Mouse (Mus musculus) heart, postnatal 14 days (tissue): ENCODE data around the gene Aknad1. TPM values are rescaled to one million over a fixed set of nuclear protein-coding genes. Genes with fewer than 3 reads are reported as not detected.

Source experiments
- DNase-seq, 2 experiments: peaks; one replicate each; pipeline ENCODE4 v3.0.0; 2021 to 2022
- intact Hi-C: fragments of 180-260 bp; cut with DNase I; formaldehyde crosslinking; loops from one replicate; pipeline ENCODE4 v1.15.1; 2025
- long read RNA-seq, 2 experiments: library from polyadenylated mRNA; stranded (forward); transcript quantifications; one replicate each; pipeline ENCODE4 v2.0.0; 2021
- total RNA-seq, 2 experiments: library from RNA; stranded (reverse); gene quantifications; 2 replicates each; pipeline ENCODE4 v1.2.3; 2021

Aknad1 gene
- total RNA-seq = under 1 TPM in 1 of 2 experiments, not detected in 1; 0.07 TPM
- long read RNA-seq, experiment 1 = 0 reads
- long read RNA-seq, experiment 2 = 0 reads

DNA sequence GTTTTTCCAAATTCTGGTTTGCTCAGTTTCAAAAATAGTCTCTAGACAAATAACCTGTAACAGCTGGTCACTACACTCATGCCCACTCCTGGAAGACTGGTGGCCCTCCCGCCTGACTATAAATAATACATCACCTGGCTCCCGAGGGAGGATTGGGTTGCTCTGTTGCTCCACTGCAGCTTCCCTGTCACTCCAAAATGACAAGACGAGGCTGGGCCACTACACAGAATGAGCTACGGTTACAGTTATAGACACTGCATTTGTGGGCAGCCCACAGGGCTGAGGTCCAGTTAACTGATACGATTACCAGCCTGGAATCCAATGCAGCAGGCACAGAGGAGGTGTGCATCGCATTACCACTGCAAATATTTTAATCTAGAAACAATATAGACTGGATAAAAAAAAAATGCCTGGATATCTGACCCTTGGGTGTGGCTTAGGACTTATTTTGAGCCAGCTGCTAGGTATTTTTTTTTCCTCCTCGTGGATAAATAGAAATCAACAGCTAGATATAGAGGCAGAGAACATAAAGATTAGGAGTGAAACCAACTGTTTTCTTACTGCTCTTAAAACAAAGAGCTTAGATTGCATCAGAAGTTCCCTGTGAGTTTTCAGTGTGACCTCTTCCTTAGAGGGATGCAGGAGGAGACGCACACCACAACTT is at the start of gene Aknad1:
TSS of gene Aknad1 (plus strand) at position 614 of the 664 bp plus-strand sequence.
- DNase-seq = no peak
- intact Hi-C loops = no loop called here

DNA sequence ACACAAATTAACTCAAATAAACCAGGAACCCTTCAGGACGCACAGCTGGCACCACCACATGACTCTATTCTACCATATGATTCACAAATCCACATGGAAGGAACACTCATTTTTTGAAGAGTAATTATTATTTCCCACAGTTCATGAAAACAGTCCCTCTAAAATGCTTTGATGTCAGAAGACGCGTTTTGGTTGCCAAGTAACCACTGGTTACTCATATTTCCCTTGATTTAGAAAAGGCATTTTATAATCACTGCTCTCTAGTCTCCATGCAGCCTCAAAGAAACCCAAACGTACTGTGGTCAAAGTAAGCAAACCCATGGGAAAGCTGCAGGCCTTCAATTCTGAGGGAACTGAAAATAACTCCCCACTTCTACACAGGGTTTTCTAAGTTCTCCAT is 49.5 kb upstream of the Aknad1 start:
- DNase-seq = no peak
- intact Hi-C loops = no loop called here

DNA sequence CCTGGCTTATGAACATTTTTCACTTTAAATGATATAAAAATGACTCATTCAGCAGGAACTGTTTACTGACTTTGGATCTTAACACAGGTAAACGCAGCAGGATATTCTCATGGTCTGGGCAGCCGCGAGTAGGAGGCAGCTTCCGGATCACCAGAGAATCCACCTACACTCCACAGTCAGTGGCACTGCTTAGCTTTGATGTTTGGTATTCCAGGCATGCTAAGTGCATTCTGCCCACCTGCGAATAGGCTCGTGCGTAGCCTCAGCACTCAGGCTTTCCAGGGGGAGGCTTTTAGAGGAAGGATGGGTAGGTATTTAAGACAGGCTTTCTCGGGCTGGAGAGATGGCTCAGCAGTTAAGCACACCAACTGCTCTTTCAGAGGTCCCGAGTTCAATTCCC is 45.1 kb upstream of the Aknad1 start:
- DNase-seq = no peak
- intact Hi-C loops = no loop called here

DNA sequence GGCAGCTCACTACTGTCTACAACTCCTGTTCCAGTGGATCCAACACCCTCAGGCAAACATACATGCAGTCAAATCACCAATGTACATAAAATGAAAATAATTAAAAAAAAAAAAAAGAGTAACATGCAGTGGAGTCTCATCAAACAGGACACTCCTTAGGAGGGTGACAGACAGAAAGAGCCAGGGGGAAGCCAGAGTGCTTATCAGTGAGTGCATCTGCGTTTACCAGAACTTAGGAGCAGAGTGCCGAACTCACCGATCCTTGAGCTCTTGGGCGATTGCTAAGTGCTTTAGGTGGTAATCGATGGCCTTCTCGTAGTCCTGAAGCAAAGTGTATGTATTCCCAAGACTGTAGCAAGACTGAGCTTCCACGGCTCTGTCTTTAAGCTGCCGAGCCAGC is 40.8 kb upstream of the Aknad1 start:
- intact Hi-C loops = no loop called here

DNA sequence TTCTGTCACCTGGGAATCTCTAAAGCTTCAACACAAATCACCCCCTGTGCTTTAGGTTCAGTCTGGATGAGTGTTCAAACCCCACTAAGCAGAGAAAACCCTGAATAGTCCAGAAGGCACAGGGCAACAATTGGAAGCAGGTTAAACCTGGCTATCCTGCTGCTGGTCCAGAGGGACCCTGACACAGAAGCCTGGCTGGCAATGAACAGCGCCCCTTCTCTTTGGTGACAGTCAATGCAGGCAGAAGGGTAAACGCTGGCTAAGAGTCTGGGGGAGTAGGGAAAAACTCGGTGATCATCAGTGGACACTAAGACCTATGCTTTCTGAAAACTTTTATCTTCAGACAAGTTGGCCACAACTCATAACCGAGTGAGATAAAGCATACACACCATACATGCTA is 39.7 kb upstream of the Aknad1 start:
- intact Hi-C loops = loop anchor here (1.0 kb wide), 1 partner anchor 71 kb away; no protein-coding TSS in a partner anchor

More for the DNA sequence above, 40.8 kb upstream of the Aknad1 start:
- DNase-seq = no peak

DNA sequence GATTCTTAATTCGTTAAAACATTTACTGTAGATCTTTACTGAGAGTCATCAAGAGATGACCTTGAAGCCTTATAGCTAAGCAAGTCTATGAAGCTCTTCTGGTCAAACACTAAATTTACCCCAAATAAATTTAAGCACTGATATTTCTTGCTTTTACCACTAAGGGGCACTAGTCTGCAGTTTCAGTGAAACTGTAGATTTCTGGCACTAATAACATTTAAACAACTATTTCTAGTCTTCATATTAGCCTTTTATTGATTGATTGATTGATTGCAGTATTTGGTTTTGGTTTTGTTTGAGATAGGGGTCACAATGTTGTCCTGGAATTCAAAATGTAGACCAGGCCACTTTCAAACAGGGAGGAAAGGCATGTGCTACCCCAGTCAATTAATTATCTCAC is 38.2 kb upstream of the Aknad1 start:
- intact Hi-C loops = no loop called here
- no peak for DNase-seq

More for the DNA sequence above, 39.7 kb upstream of the Aknad1 start:
- DNase-seq = no peak

DNA sequence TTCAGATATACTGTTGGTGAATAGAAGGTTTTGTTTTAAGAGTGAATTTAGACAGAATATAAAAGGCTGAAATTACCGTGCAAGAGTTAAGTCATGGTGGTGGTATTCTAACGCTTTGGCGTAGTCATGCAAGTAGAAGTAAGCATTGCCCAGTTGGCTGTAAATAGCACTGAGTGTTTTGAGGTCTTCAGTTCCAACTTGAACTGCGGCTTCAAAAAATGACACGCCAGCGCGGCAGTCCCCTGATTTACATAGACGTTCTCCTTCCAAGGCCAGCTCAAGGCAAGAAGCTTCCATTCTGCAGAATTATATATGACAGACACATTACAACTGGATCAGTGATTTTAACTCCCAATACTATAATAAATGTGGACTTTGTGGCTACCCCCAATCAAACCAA is 36.7 kb upstream of the Aknad1 start:
- no peak for DNase-seq
- intact Hi-C loops = no loop called here

DNA sequence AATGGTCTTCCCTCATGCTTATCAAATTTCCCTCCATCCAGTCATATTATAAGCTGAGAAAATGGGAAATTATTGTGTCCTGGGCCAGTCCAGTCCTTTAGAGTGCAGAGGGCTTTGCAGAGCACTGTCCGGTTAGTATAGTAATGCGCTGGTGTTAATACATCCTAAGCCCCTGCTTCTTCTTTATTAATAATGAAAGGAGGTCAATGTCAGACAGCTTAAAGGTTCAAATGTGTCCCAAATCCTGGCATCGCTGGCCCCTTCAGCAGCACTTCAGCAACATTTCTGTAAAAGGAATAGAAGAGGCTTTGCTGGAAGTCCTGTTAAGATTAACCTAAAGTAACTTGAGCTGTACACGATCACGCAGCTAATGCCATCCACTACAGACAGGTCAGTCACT is 28.2 kb upstream of the Aknad1 start:
- intact Hi-C loops = no loop called here
- DNase-seq = no peak

DNA sequence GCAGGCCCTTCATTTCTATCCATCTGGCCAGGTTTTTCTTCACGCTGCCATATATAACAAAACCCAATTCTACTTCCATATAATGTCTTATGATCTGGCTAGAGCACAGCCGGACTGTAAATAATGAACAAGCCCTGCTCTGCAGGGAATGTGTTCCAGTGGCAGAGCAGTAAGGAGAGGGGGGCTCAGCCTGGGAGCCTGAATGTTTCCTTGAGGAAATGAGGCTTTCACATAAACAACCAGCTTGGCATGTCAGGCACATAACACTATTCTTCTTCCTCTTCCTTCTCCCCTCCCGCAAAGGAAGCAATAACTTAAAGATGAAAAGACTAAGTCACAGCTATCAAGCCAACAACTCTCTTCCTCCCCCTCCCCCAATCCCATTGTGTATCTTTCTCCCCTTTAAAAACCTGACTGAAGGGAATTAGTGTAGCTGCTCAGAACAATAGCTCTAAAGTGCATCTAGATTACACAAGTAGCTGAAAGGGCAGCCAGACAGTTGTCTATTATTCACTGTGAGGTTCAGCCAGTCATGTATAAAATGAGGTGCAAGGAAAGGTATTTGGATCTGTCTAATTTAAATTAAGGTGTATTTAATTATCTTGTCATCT is 26.3 kb upstream of the Aknad1 start:
- DNase-seq = no peak
- intact Hi-C loops = no loop called here

DNA sequence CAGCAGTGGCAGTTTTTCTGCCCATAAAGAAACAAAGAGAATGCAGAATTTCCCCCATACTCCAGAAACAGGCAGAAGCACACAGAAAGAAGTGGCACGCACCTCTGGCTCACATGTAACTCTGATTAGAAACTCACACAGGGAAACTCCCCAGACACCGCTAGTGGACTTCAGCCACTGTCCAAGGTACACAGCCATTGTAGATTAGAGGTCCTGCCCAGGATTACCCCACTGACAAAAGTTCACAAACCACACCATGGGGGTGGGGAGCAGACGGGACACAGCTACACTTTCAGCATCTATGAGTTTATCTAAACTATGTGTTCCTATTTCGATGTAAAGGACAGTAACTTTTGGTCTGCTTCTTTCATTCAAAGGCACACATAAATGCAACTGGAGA is 24.6 kb upstream of the Aknad1 start:
- intact Hi-C loops = no loop called here
- DNase-seq = no peak

DNA sequence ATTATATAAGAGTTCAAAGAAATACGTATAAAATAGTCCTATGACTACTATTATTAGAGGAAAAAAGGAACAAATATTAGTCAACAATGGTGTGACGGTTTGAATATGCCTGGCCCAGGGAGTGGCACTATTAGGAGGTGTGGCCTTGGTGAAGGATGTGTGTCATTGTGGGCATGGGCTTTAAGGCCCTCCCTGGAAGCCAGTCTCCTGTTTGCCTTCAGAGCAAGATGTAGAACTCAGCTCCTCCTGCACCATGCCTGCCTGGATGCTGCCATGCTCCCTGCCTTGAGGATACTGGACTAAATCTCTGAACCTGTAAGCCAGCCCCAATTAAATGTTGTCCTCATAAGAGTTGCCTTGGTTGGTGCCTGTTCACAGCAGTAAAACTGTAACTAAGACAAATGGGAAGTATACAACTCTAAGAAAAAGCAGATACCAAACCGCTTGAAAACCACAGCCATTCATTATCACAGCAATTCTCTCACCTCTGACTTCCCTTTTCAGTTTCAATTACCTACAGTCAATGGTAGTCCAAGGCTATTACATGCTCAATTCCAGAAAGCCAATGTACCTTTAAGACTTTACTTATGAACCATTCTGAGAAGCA is 21.5 kb upstream of the Aknad1 start:
- DNase-seq = no peak
- intact Hi-C loops = no loop called here

DNA sequence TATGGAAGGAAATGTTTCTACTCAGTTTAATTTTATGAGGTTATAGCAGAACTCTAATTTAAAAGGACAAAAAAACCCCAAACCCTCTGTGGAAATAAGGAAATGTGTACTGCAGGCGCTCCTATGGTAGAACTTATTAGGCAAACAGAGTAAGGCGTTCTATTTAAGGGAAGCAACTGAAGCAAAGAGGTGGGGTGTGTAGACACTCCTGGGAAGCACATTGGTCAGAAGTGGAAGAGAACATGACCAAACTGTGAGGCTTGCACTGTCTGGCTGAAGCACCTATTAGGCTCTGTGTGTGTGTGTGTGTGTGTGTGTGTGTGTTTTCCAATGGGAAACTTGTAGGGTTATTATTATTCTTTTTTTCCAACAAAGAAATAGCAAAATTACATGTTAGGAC is 20.1 kb upstream of the Aknad1 start:
- intact Hi-C loops = no loop called here
- DNase-seq = no peak

DNA sequence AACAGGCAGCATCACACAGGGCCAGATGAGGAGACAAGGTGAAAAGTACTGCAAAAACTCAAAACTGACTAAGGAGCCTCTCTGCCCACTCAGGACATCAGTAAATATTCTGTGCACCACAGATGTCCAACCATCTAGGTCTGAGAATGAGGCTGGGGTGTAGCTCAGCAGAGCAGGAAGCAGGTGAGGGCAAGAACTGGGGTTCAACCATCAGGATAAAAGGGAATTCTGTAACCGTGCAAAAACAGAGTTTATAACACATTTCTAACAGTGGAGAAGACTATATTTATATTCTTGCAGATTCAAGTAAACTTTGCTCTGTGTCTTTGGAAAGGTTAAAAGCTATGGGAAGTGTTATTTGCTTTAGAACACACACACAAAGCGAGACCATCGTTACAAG is 19.7 kb upstream of the Aknad1 start:
- intact Hi-C loops = loop anchor here (5.0 kb wide), 1 partner anchor 123 kb away; the partner anchor contains the start of gene Stxbp3
- DNase-seq = no peak

DNA sequence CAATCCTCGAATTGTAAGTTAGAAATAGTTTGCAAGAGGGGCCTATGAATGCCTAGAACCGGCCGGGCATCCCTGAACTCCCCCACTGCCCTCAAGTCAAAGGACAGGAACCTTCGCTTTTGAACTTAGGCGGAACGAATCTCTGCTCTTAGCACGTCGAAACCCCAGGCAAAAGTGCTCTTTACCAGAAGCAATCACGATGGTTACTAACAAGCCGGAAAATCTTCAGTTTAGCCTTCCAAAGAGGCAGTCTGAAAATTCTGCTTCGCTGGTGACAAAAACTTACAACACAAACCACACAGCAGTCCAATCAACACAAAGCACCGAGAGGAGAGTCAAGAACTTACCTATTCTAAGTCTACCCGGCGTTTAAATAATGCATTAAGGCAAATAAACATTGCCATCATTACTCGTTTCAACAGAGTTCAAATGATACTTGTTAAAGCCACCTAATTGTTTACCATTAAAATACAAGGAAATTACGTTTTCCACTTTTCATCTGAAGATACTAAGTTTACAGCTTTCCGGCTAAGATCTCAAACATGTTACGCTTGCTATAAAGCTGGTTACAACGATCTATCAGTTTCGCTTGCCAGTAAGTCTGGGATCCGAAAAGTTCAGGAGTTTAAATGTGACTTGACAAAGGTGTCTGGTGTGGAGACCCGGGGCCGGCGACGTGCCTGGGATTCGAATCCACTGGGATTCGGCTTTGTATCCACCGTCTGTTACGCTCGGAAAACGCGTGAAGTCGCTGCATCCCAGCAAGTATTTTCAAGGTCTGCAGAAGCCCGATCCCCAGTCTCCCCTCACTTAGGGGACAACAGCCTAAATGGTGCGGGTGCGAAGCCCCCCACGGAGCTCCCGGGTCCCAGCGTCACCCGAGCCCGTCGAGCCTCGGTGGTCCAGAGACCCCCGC is 18.1 kb upstream of the Aknad1 start:
- DNase-seq = peak; percentile 48 to 54
- intact Hi-C loops = loop anchor here (5.0 kb wide), 1 partner anchor 121 kb away; the partner anchor contains the start of gene Stxbp3

DNA sequence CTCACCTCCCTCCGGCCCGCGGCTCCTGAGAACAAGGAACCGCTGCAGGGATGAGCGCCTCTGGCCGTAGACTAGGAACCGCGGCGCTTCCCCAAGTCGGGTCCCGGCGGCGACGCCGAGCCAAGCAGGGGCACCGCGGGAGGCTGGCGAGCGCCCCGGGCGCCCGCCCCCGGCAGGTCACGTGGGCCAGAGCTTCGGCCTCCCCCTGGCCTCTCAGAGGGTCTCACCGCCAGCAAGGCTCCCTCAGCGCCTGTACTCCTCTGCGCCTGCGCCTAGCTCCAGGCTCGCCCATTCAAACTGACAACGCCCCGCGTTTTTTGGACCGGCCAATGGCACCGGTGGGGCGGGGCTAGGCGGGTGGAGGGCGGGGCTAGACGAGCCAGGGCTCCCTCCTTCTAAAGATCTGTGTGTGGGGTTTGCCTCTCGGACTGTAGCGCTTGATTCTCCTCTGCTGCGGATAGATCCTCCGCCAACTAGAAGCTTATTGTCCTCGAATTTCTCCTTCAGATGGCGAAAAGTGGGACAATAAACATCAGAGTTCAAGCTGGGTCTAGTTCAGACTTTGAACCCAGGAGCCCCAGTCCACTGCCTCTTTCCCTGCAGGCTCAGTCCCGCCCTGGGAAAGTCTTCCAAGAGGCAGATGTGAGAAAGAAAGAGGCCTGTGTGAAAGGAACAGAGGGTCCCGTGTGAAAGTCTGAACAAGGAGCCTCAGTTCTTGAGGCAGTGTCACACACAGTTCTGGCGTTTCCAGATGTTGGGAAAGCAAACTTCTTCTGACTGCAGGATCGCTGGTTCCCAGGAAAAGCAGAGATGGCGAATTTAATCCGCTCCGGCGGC is 17.2 kb upstream of the Aknad1 start, which contains the start of gene Gpsm2:
TSS of gene Gpsm2 (minus strand) at position 274 of the 837 bp plus-strand sequence.
- DNase-seq = peak; percentile 96
- intact Hi-C loops = loop anchor here (2.0 to 5.0 kb wide), 2 partner anchors 49 to 120 kb away; partner anchors contain the start of gene Stxbp3

DNA sequence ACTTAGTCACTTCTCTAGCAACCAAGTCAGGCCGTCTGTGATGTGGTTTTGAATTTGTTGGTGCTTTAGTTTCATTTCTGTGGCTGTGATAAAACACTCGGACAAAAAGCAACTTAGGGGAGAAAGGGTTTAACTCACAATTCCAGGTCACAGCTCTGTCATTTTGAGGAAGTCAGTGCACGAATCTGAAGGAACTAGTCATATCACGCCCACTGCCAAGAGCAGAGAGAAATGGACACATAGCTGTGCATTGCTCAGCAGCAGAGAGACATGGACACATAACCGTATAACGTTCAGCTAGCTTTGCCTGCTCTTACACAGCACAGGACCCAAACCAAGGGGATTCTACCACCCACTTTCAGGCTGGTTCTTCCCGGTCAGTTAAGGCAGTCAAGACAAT is 13.0 kb upstream of the Aknad1 start:
- intact Hi-C loops = no loop called here

DNA sequence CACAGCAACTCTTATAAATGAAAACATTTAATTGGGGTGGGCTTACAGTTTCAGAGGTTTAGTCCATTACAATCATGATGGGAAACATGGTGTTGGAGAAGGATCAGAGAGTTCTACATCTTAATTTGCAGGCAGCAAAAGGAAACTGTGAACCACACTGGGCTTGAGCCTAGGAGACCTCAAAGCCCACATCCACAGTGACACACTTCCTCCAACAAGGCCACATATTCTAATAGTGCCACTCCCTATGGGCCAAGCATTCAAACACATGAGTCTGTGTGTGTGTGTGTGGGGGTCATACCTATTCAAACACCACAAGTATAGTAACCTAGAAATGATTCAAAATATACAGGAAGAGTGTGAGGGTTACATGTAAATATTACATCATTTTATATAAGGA is 12.1 kb upstream of the Aknad1 start:
- DNase-seq = no peak
- intact Hi-C loops = no loop called here

More for the DNA sequence above, 13.0 kb upstream of the Aknad1 start:
- no peak for DNase-seq

DNA sequence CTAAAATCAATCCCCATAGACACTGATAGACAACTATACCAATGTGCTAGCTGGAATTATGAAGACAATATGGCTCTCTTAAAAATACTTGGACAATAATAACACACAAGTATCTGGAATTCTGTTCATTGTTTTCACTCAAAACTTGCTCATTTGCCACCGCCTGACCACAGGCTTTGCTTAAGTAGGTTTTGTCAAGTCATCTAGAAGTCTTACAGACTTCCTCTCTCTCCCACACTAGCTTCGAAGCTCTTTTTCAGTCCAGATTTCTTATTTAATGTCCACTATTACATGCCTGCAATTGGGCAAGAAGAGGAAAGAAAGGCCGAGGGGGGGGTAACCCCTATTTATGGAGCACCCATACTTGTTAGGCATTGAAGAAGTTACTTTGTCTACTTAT is 11.7 kb upstream of the Aknad1 start:
- intact Hi-C loops = no loop called here
- DNase-seq = no peak

DNA sequence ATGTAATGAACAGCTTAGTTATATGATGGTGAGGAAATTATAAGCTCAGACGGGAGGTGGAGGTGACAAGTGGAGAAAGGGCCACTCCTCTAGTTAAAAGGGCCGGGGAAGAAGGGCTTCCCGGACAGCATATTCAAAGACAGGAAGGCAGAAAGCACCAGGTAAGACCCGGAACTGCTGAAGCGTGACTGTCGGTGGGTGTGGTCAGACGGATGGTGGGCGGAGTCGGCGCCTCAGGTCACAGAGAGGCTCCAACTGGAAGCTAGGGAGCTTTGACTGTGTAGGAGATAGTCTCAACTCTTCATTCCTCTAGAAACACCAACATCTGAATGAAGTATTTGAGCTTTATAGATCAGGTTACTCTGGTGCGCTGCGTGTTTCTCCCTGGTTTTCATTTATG is 9.1 kb upstream of the Aknad1 start:
- no peak for DNase-seq
- intact Hi-C loops = no loop called here

DNA sequence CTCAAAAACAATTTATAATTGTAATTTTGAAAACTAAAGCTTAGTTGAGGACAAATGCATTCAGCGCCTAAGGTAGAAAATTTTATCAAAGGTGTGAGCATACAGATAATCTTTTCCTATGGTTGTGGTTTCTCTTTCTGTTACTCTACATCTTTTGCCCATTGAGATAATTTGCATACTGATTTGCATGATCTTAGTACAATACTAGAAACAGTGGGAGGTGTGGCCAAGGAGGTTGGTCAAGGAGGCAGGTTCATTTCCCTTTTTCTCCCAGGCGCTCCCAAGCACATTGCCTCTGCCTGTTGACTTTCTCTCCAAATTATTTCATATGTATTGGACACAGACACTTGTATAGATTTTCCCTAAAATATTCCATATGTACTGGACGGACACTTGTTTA is 1.7 kb upstream of the Aknad1 start:
- no peak for DNase-seq
- intact Hi-C loops = no loop called here
